Mouse (Mus musculus): ENCODE measurements around the gene 2310033P09Rik.

DNA sequence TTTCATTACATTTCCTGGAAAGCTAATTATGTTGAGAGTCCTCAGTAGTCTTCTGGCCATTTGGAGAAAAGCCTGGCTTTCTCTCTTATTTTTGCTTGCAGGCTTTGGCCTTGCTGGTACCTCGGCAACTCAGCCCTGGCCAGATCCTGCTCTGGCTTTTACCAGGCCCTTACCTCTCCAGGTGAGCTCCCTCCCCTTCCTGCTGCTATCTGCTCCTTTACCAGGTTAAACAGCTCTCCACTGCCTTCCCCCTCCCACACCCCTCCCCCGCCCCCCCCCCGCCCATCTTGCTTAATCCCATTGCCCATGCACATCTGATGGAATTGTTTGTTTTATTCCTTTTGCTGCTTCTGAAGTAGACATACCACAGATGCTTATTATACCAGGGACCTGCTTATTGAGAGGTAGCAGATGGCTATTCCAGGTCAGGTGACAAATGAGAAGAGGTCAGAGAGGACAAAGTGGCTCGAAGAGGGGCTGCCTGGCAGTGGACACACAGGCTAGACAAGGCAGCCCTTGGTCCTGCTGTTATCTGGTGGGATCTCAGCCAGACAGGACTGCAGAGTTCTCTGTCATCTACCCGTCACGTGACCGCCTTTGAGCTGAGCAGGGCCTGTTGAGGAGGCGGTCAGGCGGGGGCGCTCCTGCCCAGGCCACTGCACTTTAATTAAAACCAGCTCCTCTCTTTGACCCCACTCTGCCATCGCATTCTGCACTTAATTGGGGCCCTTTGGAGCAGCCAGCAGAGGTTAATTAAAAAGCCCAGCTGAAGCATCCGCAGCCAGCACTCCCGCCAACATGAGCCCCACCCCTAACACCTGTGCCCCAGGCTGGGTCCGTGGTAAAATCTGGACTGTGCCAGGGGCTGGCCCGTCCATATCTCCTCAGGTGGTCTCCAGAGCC is 30.7 kb downstream of the 2310033P09Rik start:
- peak; percentile 68 for TF ChIP-seq CTCF (IDR thresholded peaks at IDR 0.05; ENCODE audit: low read depth, low read length)
- TF ChIP-seq POLR2A (IDR thresholded peaks at IDR 0.05; ENCODE audit: extremely low read depth, insufficient read depth, low read length) = no peak

Measured in liver, adult 2 months (tissue).